ENCODE assay signal across 8 mouse cellular contexts in the genomic region with DNA sequence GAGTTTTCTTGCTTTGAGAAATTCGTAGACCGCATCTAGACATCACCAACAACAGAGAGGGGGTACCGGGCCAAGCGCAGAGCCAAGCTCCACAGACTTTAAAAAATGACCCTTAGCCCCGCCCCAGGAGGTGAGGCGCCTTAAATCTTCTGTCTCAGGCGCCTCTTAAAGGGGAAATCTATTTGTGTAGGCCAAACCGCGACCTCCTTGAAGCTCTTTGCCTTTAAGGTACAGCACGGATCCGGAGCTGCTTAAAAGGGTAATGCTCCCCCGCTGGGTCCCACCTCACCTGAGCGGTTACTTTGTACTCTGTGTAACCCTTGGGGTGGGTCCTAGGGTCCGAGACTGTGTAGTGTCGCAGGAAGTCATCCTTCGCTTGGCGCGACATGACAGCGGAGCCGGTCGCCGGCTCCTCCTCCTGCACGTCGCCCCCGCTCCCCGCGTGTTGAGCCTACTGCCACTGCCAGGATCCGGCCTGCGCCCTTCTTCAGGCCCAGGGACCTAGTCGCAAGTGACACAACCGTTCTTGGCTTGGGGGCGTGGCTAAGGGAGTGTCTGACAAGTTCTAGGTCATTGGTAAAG. TPM values are rescaled to one million over a fixed set of nuclear protein-coding genes. Genes with fewer than 3 reads are reported as not detected.
DNase-seq lines count a peak whose midpoint lies in the region; ATAC-seq and TF ChIP-seq lines count a peak whose summit lies in the region.

A gene (minus strand): TSS at position 545 of the 582 bp plus-strand sequence.

- dilution Hi-C loops in CH12.LX (cut with MboI; ENCODE audit: extremely low pct_ligation_motif_present, extremely low pct_unique_long_range_greater_than_20kb, low sequenced_read_pairs) = no loop called here

- peak; percentile 87 for ATAC-seq in forebrain, embryonic 11.5 days (replicated peaks; ENCODE audit: low FRiP score)
- ATAC-seq in heart, embryonic 16.5 days (replicated peaks; ENCODE audit: extremely low read depth, insufficient read depth, low FRiP score) = peak; percentile 95
- peak; percentile 84 for ATAC-seq in liver, embryonic 15.5 days (ENCODE audit: insufficient read depth)
- ATAC-seq in neural tube, embryonic 12.5 days (ENCODE audit: low FRiP score, low read depth) = peak; percentile 93

- peak within 1 kb of the TSS; percentile 71 for H3K4me2 ChIP-seq in CH12.LX (ENCODE audit: insufficient read depth, low read depth, poor library complexity, severe bottlenecking)
- H3K4me2 ChIP-seq in forebrain, embryonic 11.5 days (ENCODE audit: low read depth, low read length, severe bottlenecking) = peak within 1 kb of the TSS; percentile 59
- H3K4me2 ChIP-seq in heart, embryonic 16.5 days (ENCODE audit: low read depth, low read length) = peak within 1 kb of the TSS; percentile 73
- peak within 1 kb of the TSS; percentile 86 for H3K4me2 ChIP-seq in liver, embryonic 15.5 days
- H3K4me2 ChIP-seq in neural tube, embryonic 12.5 days (replicated peaks) = peak within 1 kb of the TSS; percentile 70

- in situ Hi-C loops in CH12.LX (cut with MboI; ENCODE audit: low pct_ligation_motif_present, low pct_unique_long_range_greater_than_20kb, low sequenced_read_pairs) = loop anchor here (10.0 kb wide), 1 partner anchor 163 kb away; a partner anchor contains a TSS

- TF ChIP-seq RAD21 in CH12.LX (IDR thresholded peaks at IDR 0.05; ENCODE audit: low read depth, low read length) = no peak

- H3K36me3 ChIP-seq in CH12.LX (replicated peaks in 1 of 2; ENCODE audit: control insufficient read depth in 1 of 2, insufficient read depth in 1 of 2, low read length in 1 of 2) = peaks cover 0 to 8% of the 10 kb centered on the region in 2 experiments
- H3K36me3 ChIP-seq in forebrain, embryonic 11.5 days (ENCODE audit: control insufficient read depth, insufficient read depth, low read length) = no peaks in the 10 kb centered on the region
- no peaks in the 10 kb centered on the region for H3K36me3 ChIP-seq in heart, embryonic 16.5 days (ENCODE audit: control insufficient read depth, insufficient read depth)
- peaks cover 12% of the 10 kb centered on the region for H3K36me3 ChIP-seq in liver, embryonic 15.5 days (replicated peaks)
- H3K36me3 ChIP-seq in neural tube, embryonic 12.5 days = no peaks in the 10 kb centered on the region

- peak within 1 kb of the TSS; percentile 58 for H3K9ac ChIP-seq in CH12.LX (ENCODE audit: insufficient read depth, low read depth)
- H3K9ac ChIP-seq in forebrain, embryonic 11.5 days (ENCODE audit: low read length) = peak within 1 kb of the TSS; percentile 66
- H3K9ac ChIP-seq in heart, embryonic 16.5 days (ENCODE audit: low read length) = peak within 1 kb of the TSS; percentile 81
- H3K9ac ChIP-seq in liver, embryonic 15.5 days = peak within 1 kb of the TSS; percentile 83
- peak within 1 kb of the TSS; percentile 66 for H3K9ac ChIP-seq in neural tube, embryonic 12.5 days

- no peak for TF ChIP-seq CTCF in CH12.LX (conservative IDR thresholded peaks at IDR 0.05 in 1 of 2, IDR thresholded peaks at IDR 0.05 in 1 of 2; ENCODE audit: low read depth in 2 of 2, low read length in 2 of 2)

- DNase-seq in CH12.LX (ENCODE audit: extremely low read depth) = peak; percentile 99
- DNase-seq in c-Kit-positive CD71-positive TER-119-negative erythroid progenitor cells, embryonic 14.5 days (ENCODE audit: low read depth) = peak; percentile 96
- peak; percentile 92 for DNase-seq in forebrain, embryonic 11.5 days (ENCODE audit: low spot score)
- peak; percentile 97 to 99 for DNase-seq in kidney, postnatal 36 days
- DNase-seq in telencephalon, adult 2 months (ENCODE audit: low read depth, low spot score) = peak; percentile 98

- H3K27me3 ChIP-seq in CH12.LX (replicated peaks) = no peaks in the 10 kb centered on the region
- H3K27me3 ChIP-seq in forebrain, embryonic 11.5 days (ENCODE audit: control insufficient read depth, insufficient read depth, low read length) = no peaks in the 10 kb centered on the region
- no peaks in the 10 kb centered on the region for H3K27me3 ChIP-seq in heart, embryonic 16.5 days (ENCODE audit: control insufficient read depth, insufficient read depth, low read length)
- H3K27me3 ChIP-seq in liver, embryonic 15.5 days = no peaks in the 10 kb centered on the region
- no peaks in the 10 kb centered on the region for H3K27me3 ChIP-seq in neural tube, embryonic 12.5 days (replicated peaks)

- WGBS in forebrain, embryonic 11.5 days = under 1% methylated on average over 32 of the region's 32 CpGs
- 0% methylated on average over 32 of the region's 32 CpGs for WGBS in heart, embryonic 16.5 days
- WGBS in liver, embryonic 15.5 days (ENCODE audit: insufficient replicate concordance) = under 1% methylated on average over 32 of the region's 32 CpGs
- under 1% methylated on average over 32 of the region's 32 CpGs for WGBS in neural tube, embryonic 12.5 days

- H3K4me1 ChIP-seq in CH12.LX (ENCODE audit: control insufficient read depth in 1 of 2, insufficient read depth in 2 of 2) = peaks cover 4 to 9% of the 10 kb centered on the region in 2 experiments; a peak in 3 of 4 replicates
- no peaks in the 10 kb centered on the region; the same call in 1 of the 2 replicates for H3K4me1 ChIP-seq in forebrain, embryonic 11.5 days (replicated peaks; ENCODE audit: control insufficient read depth, insufficient read depth, low read length)
- no peaks in the 10 kb centered on the region for H3K4me1 ChIP-seq in heart, embryonic 16.5 days (ENCODE audit: control insufficient read depth, insufficient read depth, low read length)
- H3K4me1 ChIP-seq in liver, embryonic 15.5 days (replicated peaks) = peaks cover 77% of the 10 kb centered on the region
- peaks cover 5% of the 10 kb centered on the region; the same call in 1 of the 2 replicates for H3K4me1 ChIP-seq in neural tube, embryonic 12.5 days

- H3K9me3 ChIP-seq in CH12.LX (replicated peaks; ENCODE audit: low read length) = no peaks in the 10 kb centered on the region
- H3K9me3 ChIP-seq in forebrain, embryonic 11.5 days (ENCODE audit: control insufficient read depth, low read length) = no peaks in the 10 kb centered on the region
- H3K9me3 ChIP-seq in heart, embryonic 16.5 days (replicated peaks; ENCODE audit: control insufficient read depth, low read length) = 0 out of 2 replicates have a peak, but pooled peaks cover 4% of the 10 kb centered on the region
- no peaks in the 10 kb centered on the region for H3K9me3 ChIP-seq in liver, embryonic 15.5 days (replicated peaks)
- H3K9me3 ChIP-seq in neural tube, embryonic 12.5 days = no peaks in the 10 kb centered on the region

- H3K79me2 ChIP-seq in CH12.LX (replicated peaks; ENCODE audit: control insufficient read depth, extremely low read depth, insufficient read depth, poor library complexity, severe bottlenecking) = no peaks in the 10 kb centered on the region

- H3K27ac ChIP-seq in CH12.LX (ENCODE audit: insufficient read depth, low read depth) = peak within 1 kb of the TSS; percentile 86
- peak within 1 kb of the TSS; percentile 55; the same call in 1 of the 2 replicates for H3K27ac ChIP-seq in forebrain, embryonic 11.5 days (ENCODE audit: low read depth, low read length)
- H3K27ac ChIP-seq in heart, embryonic 16.5 days (ENCODE audit: low read length) = peak within 1 kb of the TSS; percentile 94
- H3K27ac ChIP-seq in liver, embryonic 15.5 days (replicated peaks) = peak within 1 kb of the TSS; percentile 99
- peak within 1 kb of the TSS; percentile 81 for H3K27ac ChIP-seq in neural tube, embryonic 12.5 days

- TF ChIP-seq EP300 in CH12.LX (IDR thresholded peaks at IDR 0.05; ENCODE audit: low read length) = no peak

- TF ChIP-seq POLR2A in CH12.LX (IDR thresholded peaks at IDR 0.05; ENCODE audit: low read depth, low read length) = peak; percentile 80

- peak within 1 kb of the TSS; percentile 55 to 68 (median 56) for H3K4me3 ChIP-seq in CH12.LX (replicated peaks in 1 of 3; ENCODE audit: low read depth in 2 of 3, low read length in 2 of 3, poor library complexity in 1 of 3)
- H3K4me3 ChIP-seq in forebrain, embryonic 11.5 days (ENCODE audit: low read depth, low read length) = peak within 1 kb of the TSS; percentile 47
- H3K4me3 ChIP-seq in heart, embryonic 16.5 days (ENCODE audit: low read length) = peak within 1 kb of the TSS; percentile 72
- H3K4me3 ChIP-seq in liver, embryonic 15.5 days (replicated peaks) = peak within 1 kb of the TSS; percentile 76
- peak within 1 kb of the TSS; percentile 52 for H3K4me3 ChIP-seq in neural tube, embryonic 12.5 days

TF ChIP-seq in CH12.LX, 34 proteins besides CTCF, POLR2A, EP300 and RAD21 (continues in another document):
- TF ChIP-seq TBP (conservative IDR thresholded peaks at IDR 0.05; ENCODE audit: low read depth, low read length) (peak; percentile 92), MEF2A (IDR thresholded peaks at IDR 0.05; ENCODE audit: borderline replicate concordance, low read depth, low read length) (0 out of 2 replicates have a peak, but pooled peaks have one; percentile 8), CHD2 (IDR thresholded peaks at IDR 0.05; ENCODE audit: low read length) (no peak), USF1 (IDR thresholded peaks at IDR 0.05; ENCODE audit: low read depth, low read length) (no peak), MAZ (IDR thresholded peaks at IDR 0.05; ENCODE audit: low read depth, low read length) (peak; percentile 73), JUND (conservative IDR thresholded peaks at IDR 0.05; ENCODE audit: low read depth, low read length) (no peak), ZC3H11A (IDR thresholded peaks at IDR 0.05; ENCODE audit: low read depth, low read length) (peak; percentile 45; the same call in 1 of the 2 replicates), IRF4 (IDR thresholded peaks at IDR 0.05; ENCODE audit: low read depth, low read length) (no peak), NRF1 (IDR thresholded peaks at IDR 0.05; ENCODE audit: low read depth, low read length) (no peak; the same call in 1 of the 2 replicates), MYC (IDR thresholded peaks at IDR 0.05; ENCODE audit: low read depth, low read length) (no peak), JUN (IDR thresholded peaks at IDR 0.05; ENCODE audit: insufficient read depth, low read depth, low read length) (no peak), MAX (IDR thresholded peaks at IDR 0.05; ENCODE audit: low read length) (peak; percentile 75), E2F4 (IDR thresholded peaks at IDR 0.05; ENCODE audit: insufficient replicate concordance, low read depth, low read length) (no peak; the same call in 1 of the 2 replicates), NELFE (IDR thresholded peaks at IDR 0.05; ENCODE audit: low read depth, low read length) (peak; percentile 71; the same call in 1 of the 2 replicates), GABPA (IDR thresholded peaks at IDR 0.05; ENCODE audit: insufficient replicate concordance, low read depth, low read length) (no peak)

RNA-seq across cellular contexts. Expression of the gene that starts here (rescaled TPM):
- 15.6 and 17.4 TPM in 2 replicates for total RNA-seq in CH12.LX (2012; rRNA removed)
- total RNA-seq in CH12.LX (2014; rRNA removed) = 14.0 and 15.3 TPM in 2 replicates
- polyA plus RNA-seq in CH12.LX (2012; ENCODE audit: insufficient read length, low read depth) = 14.4 and 15.7 TPM in 2 replicates
- 27.4 and 30.9 TPM in 2 replicates for polyA plus RNA-seq in forebrain, embryonic 11.5 days (2014; fragmentation: Nextera tagmentation; extraction: Ambion mirVana)
- polyA plus RNA-seq in heart, embryonic 16.5 days (2015; fragmentation: Nextera tagmentation; extraction: Ambion mirVana) = 20.5 and 25.1 TPM in 2 replicates
- 58.5 and 66.0 TPM in 2 replicates for polyA plus RNA-seq in liver, embryonic 15.5 days (2015; fragmentation: Nextera tagmentation; extraction: Ambion mirVana)
- polyA plus RNA-seq in neural tube, embryonic 12.5 days (2016; fragmentation: Nextera tagmentation; extraction: Ambion mirVana) = 40.3 and 42.3 TPM in 2 replicates

Comparison
In these comparisons a context has a peak if more than half of its experiments do, and no peak if none do; other contexts are left out.
1. Peak in every context shown above with its lines: DNase-seq, ATAC-seq, H3K4me3 ChIP-seq and H3K27ac ChIP-seq.